Mouse (Mus musculus): Measurements from ENCODE around the gene Fgf15. TPM values are rescaled to one million over a fixed set of nuclear protein-coding genes. Genes with fewer than 3 reads are reported as not detected.
A peak's percentile ranks its signal among the peaks of the same experiment; 100 is the strongest.

The Fgf15 gene
- polyA plus RNA-seq, 1 experiment from 2014 or later, result not detected

DNA sequence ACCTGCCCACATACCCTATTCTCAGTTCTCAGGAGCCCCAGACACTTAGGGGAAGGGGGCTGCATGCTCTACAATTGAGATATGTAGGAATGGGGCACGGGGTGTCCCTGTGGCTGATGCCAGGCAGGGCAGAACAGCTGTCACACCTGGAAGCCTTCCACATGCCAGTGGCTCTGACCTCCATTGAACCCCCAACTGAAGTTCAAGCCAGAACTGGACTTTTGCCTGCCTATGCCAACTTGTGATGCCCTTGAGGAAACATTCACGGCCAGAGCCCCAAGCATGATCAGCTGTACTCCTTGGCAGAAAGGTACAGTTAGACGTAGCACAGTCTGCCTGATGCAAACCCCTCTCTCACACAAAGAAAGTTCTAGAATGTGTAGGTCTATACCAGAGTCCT is 37.0 kb downstream of the Fgf15 start:
- H3K4me1 ChIP-seq (replicated peaks), result peaks cover 19% of the 10 kb centered on the region
- H3K36me3 ChIP-seq, result peaks cover 42% of the 10 kb centered on the region
- no peaks in the 10 kb centered on the region for H3K9me3 ChIP-seq (replicated peaks)
- H3K4me2 ChIP-seq, result no peak overlapping the region
- 86% methylated on average over 3 of the region's 3 CpGs for WGBS
- H3K27ac ChIP-seq, result no peak overlapping the region
- H3K27me3 ChIP-seq, result no peaks in the 10 kb centered on the region
- no peak for ATAC-seq (replicated peaks; ENCODE audit: insufficient number of reproducible peaks, insufficient read depth, low FRiP score, low read depth)
- H3K4me3 ChIP-seq, result no peak overlapping the region
- no peak overlapping the region for H3K9ac ChIP-seq

DNA sequence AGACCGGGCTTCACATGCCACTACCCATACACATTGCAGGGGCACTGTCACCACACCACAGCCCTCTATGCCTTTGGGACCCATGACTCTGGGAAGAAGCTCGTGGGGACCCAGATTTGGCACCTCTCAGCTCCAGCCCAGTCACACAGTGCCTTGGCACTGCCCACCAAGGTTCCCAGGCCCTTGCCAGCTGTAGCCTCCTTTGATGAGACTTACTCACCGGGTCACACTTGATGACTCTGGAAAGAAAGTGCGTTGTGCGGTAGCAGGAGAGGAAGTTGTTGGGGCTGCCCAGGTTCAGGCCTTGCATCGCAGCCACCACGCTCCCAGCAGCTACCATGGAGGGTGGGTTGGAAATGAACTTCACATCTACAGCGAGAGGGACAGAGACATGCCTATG is 37.5 kb downstream of the Fgf15 start:
- peaks cover 42% of the 10 kb centered on the region for H3K36me3 ChIP-seq

DNA sequence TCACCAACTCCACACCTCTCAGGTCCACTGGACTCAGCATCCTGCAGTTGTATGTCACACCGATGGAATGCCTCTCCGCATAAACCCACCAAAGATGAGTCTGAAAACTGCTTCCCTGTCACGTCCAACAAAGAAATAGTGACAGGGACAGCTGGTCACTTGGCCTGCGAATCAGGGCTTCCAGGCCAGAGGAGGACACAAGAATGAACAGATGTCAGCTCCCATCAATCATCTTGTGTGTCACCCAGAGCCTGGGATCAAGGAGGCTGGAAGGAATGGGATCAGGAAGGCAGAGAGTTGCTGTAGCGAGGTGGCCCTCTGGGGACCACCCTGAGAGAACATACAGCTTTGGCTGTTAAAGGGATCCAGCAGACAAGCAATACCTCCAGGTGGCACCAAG is 38.6 kb downstream of the Fgf15 start:
- Histone ChIP-seq H3K9ac (no peak overlapping the region), H3K9me3 (replicated peaks) (no peaks in the 10 kb centered on the region), H3K27ac (no peak overlapping the region), H3K27me3 (no peaks in the 10 kb centered on the region), H3K36me3 (peaks cover 36% of the 10 kb centered on the region), H3K4me1 (replicated peaks) (peaks cover 26% of the 10 kb centered on the region), H3K4me2 (no peak overlapping the region), H3K4me3 (no peak overlapping the region)
- WGBS, result 76% methylated on average over 5 of the region's 5 CpGs
- no peak for ATAC-seq (replicated peaks; ENCODE audit: insufficient number of reproducible peaks, insufficient read depth, low FRiP score, low read depth)

More for the DNA sequence above, 37.5 kb downstream of the Fgf15 start:
- Histone ChIP-seq H3K4me2 (no peak overlapping the region), H3K9ac (no peak overlapping the region), H3K27me3 (no peaks in the 10 kb centered on the region), H3K27ac (no peak overlapping the region), H3K4me3 (no peak overlapping the region), H3K4me1 (replicated peaks) (peaks cover 18% of the 10 kb centered on the region), H3K9me3 (replicated peaks) (no peaks in the 10 kb centered on the region)
- no peak for ATAC-seq (replicated peaks; ENCODE audit: insufficient number of reproducible peaks, insufficient read depth, low FRiP score, low read depth)
- 86% methylated on average over 8 of the region's 8 CpGs for WGBS

DNA sequence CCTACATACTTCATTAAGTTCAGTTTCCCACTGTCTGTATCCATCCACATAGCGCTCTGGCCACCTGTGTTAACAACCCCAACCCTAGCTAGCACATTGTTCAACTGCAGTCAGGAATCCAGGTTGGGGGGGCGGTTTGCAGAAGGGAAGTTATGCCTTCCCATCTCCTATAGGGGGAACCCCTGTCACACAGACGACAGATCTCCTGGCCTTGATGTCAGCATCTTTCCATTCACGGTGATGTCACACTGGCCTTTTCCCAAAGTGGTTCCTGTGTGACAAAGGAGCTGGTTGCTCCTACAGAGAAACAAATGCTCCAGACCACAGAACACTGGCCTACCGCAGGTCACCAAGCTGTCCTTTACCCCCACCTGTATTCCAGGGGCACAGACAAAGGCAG is 39.2 kb downstream of the Fgf15 start:
- Histone ChIP-seq H3K9me3 (replicated peaks) (no peaks in the 10 kb centered on the region), H3K4me1 (replicated peaks) (peaks cover 33% of the 10 kb centered on the region), H3K4me3 (no peak overlapping the region), H3K9ac (no peak overlapping the region), H3K27me3 (no peaks in the 10 kb centered on the region), H3K27ac (no peak overlapping the region), H3K36me3 (peaks cover 34% of the 10 kb centered on the region), H3K4me2 (no peak overlapping the region)
- no peak for ATAC-seq (replicated peaks; ENCODE audit: insufficient number of reproducible peaks, insufficient read depth, low FRiP score, low read depth)
- 49% methylated on average over 5 of the region's 5 CpGs for WGBS

DNA sequence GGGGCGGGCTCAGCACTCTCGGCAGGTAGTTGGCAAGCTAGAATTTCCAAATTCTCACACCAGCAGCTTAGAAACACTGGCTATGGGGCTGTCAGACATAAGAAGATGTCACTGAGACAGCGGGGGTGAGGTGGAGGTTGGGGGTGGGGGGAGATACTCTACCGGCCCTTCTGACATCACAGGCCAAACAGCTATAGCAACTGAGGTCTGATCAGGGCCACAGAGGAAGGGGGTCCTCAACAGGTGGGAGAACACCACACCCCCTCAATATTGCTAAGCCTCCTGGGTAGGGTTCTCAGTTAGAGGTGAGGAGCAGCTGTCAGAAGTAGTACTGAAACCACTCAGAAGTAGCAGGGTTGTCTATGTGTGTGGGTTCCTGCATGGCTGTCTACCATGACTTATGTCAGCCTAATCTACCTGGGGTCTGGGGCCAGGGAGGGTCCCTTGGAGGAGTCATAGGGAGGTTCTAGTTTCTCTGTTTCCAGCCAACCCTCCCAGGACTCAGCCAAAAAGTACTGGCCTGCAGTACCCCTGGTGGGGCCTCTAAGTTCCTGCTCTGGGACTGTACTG is 40.1 kb downstream of the Fgf15 start:
- no peak overlapping the region for H3K4me3 ChIP-seq
- no peaks in the 10 kb centered on the region for H3K9me3 ChIP-seq (replicated peaks)
- H3K9ac ChIP-seq, result no peak overlapping the region
- H3K27ac ChIP-seq, result no peak overlapping the region
- H3K27me3 ChIP-seq, result no peaks in the 10 kb centered on the region
- no peak for ATAC-seq (replicated peaks; ENCODE audit: insufficient number of reproducible peaks, insufficient read depth, low FRiP score, low read depth)
- peaks cover 38% of the 10 kb centered on the region for H3K4me1 ChIP-seq (replicated peaks)
- no peak overlapping the region for H3K4me2 ChIP-seq
- peaks cover 31% of the 10 kb centered on the region for H3K36me3 ChIP-seq
- 86% methylated on average over 4 of the region's 4 CpGs for WGBS

DNA sequence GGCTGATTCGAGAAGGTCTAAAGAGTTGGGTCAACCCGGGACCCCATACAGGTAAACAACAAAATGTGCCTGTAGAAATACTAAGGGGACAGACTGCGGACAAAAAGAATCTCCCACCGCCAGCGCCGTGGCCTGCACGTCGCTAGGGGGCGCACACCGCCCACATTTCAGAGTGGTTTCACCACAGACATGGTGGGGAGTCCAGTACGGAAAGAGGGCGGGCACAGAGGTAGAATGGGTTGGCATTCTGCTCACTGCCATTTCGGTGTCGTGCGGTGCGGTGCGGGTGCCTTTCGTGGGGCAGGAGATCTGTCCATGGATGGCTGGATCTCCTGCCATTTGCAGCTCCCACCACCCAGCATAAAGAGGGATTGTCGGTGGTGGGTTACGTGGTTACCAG is 41.2 kb downstream of the Fgf15 start:
- Histone ChIP-seq H3K9me3 (replicated peaks) (no peaks in the 10 kb centered on the region), H3K4me1 (replicated peaks) (peaks cover 47% of the 10 kb centered on the region), H3K27me3 (no peaks in the 10 kb centered on the region), H3K9ac (peak overlapping the region; percentile 73), H3K36me3 (peaks cover 28% of the 10 kb centered on the region), H3K4me2 (peak overlapping the region; percentile 87), H3K4me3 (peak overlapping the region; percentile 72), H3K27ac (peak overlapping the region; percentile 92; the same call in 1 of the 2 replicates)
- ATAC-seq (replicated peaks; ENCODE audit: insufficient number of reproducible peaks, insufficient read depth, low FRiP score, low read depth), result no peak
- 3% methylated on average over 20 of the region's 20 CpGs for WGBS

DNA sequence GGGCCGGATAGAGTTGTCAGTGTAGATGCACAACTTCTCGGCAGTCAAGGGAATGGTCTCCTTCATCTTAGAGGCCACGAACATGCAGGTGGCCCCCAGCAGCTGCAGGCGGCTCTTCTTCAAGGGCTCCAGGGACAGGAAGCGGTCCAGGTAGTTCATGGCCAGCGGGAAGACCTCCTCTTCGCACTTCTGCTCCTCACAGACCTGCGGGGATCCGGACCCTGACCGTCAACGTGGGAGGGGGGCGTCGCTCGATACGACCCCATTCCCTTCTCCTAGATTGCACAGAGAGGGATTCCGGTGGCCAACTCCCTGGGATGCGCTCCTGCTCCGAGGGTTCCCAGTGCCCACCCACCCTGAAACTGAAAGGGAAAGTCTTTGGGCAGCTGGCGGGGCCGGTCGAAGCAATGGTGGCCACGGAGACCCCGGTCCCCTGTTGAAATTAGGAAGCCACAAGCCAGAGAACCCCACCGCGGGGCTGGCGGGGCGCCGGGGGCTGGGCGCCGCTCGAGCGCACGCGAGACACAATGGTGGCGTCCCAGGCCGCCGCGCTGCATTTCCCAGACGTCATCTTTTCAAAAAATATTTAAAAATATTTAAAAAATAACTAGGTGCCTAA is 41.7 kb downstream of the Fgf15 start:
- Histone ChIP-seq H3K36me3 (peaks cover 23% of the 10 kb centered on the region), H3K9me3 (replicated peaks) (no peaks in the 10 kb centered on the region), H3K4me3 (peak overlapping the region; percentile 72), H3K27me3 (no peaks in the 10 kb centered on the region), H3K27ac (peak overlapping the region; percentile 92), H3K4me1 (replicated peaks) (peaks cover 52% of the 10 kb centered on the region), H3K4me2 (peak overlapping the region; percentile 87), H3K9ac (peak overlapping the region; percentile 73)
- ATAC-seq (replicated peaks; ENCODE audit: insufficient number of reproducible peaks, insufficient read depth, low FRiP score, low read depth), result no peak
- under 1% methylated on average over 39 of the region's 39 CpGs for WGBS

DNA sequence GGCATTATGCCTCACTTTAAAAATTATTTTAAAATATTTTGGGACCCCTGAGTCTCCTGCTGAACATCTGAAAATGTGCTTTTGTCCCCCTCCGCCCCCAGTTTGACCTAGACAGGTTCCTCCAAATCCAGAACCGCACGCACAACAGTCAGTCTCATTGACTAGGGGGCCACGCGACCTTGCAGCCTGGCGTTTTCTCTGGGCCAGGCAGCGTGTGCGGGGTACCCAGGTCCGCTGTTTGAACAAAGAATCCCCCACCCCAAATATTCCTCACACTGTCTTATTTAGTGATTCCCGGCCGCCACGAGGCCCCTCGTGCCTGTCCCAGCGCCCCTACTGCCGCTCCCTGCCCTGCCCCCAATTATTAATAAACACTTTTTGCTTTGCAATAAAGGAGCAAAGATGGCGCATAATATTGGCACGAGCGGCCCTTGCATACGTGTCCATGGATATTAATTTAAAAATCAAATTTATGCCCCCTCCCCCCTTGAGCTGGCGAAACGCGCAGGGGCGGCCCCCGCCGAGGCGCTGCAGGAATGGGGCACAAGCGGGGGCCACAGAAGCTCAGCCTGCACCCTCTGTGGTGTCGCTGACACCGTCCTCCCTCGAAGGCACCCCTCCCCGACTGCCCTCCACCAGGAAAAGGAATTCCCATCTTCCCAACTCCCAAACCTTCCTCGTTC is 42.5 kb downstream of the Fgf15 start:
- H3K9ac ChIP-seq, result peak overlapping the region; percentile 73
- no peak for ATAC-seq (replicated peaks; ENCODE audit: insufficient number of reproducible peaks, insufficient read depth, low FRiP score, low read depth)
- peak overlapping the region; percentile 87 for H3K4me2 ChIP-seq
- H3K36me3 ChIP-seq, result peaks cover 15% of the 10 kb centered on the region
- under 1% methylated on average over 32 of the region's 32 CpGs for WGBS
- H3K27ac ChIP-seq, result peak overlapping the region; percentile 92
- peaks cover 54% of the 10 kb centered on the region for H3K4me1 ChIP-seq (replicated peaks)
- no peaks in the 10 kb centered on the region for H3K9me3 ChIP-seq (replicated peaks)
- H3K27me3 ChIP-seq, result no peaks in the 10 kb centered on the region
- H3K4me3 ChIP-seq, result peak overlapping the region; percentile 72

DNA sequence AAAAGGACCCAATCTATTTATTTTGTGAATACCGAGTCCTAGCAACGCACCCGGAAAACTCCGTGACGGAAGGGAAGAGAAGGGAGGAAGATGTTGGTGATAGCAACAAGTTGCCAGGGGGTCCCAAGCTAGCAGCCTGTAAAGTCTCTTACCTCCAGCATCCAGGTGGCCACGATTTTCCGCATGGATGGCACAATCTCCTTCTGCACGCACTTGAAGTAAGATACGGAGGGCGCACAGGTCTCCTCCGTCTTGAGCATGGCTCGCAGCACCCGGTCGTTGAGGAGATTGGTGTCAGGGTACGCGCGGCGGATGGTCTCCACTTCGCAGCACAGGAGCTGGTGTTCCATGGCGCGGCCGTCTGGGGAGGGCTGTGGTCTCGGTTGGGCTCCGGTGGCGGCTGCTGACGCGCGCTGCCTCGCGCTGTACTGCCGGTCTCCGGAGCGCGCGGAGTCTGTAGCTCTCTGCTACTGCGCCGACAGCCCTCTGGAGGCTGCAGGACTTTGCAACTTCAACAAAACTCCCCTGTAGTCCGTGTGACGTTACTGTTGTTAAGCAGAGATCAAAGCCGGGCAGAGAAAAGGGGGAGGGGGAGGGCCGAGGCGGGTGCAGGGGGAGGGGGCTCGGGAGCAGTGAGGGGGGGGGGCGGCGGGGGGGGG is 43.1 kb downstream of the Fgf15 start, which contains the start of gene Ccnd1:
Gene Ccnd1 (minus strand): TSS at position 582 of the 659 bp plus-strand sequence.
- peak; percentile 48; the same call in 1 of the 2 replicates for ATAC-seq (replicated peaks; ENCODE audit: insufficient number of reproducible peaks, insufficient read depth, low FRiP score, low read depth)
- Histone ChIP-seq H3K27ac (peak within 1 kb of the TSS; percentile 92), H3K4me3 (peak within 1 kb of the TSS; percentile 72), H3K27me3 (no peaks in the 10 kb centered on the region), H3K9ac (peak within 1 kb of the TSS; percentile 73), H3K9me3 (replicated peaks) (no peaks in the 10 kb centered on the region), H3K36me3 (peaks cover 9% of the 10 kb centered on the region; the same call in 1 of the 2 replicates), H3K4me2 (peak within 1 kb of the TSS; percentile 87), H3K4me1 (replicated peaks) (peaks cover 54% of the 10 kb centered on the region)
- 0% methylated on average over 40 of the region's 45 CpGs for WGBS

DNA sequence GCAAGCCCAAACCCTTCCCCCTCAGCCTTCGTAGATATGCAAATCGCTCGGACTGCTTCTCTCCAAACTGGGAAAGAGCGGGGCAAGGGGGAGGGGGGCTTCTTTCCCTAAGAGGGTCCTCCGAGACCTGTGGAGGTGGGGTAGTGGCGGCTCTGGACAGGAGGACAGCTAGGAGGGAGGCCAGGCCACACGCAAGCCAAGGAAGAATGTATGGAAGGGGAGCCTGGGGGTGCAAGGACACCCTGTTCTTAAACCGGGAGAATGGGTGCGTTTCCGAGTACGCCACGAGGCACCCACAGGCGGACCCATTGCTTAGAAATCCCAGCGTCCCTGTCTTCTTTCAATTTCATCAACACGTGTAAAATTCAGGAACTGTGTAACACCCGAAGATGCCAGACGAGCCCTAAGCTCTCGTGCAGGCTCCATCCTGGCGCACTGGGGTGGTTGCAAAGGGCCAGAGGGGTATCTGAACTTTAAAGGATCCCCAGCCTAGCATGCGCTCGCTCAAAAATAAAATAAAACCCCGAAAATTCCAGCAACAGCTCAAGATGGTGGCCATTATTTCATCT is 43.8 kb downstream of the Fgf15 start:
- Histone ChIP-seq H3K4me1 (replicated peaks) (peaks cover 54% of the 10 kb centered on the region), H3K4me2 (peak overlapping the region; percentile 87), H3K27me3 (no peaks in the 10 kb centered on the region), H3K36me3 (peaks cover 9% of the 10 kb centered on the region; the same call in 1 of the 2 replicates), H3K9ac (peak overlapping the region; percentile 73), H3K4me3 (peak overlapping the region; percentile 72), H3K9me3 (replicated peaks) (no peaks in the 10 kb centered on the region), H3K27ac (peak overlapping the region; percentile 92)
- ATAC-seq (replicated peaks; ENCODE audit: insufficient number of reproducible peaks, insufficient read depth, low FRiP score, low read depth), result no peak
- under 1% methylated on average over 22 of the region's 22 CpGs for WGBS

DNA sequence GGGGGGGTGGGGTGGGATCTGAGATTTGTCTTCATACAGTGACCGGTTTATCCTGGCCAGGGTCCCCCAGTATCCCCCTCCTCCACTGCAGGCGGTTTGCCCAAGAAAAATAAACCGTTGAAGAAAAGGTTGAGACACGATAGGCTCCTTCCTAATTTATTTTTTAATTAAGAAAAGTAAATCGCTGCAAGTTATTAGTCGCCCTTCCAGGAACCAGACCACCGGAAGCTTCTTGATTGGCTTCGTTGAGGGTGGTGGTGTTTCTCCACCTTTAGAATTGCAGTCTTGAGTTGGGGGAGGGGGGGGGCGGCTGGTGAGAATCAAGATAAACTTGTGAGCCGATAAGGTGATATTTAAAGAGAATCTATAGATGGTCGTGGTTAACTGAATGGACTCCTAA is 44.3 kb downstream of the Fgf15 start:
- Histone ChIP-seq H3K27ac (peak overlapping the region; percentile 92), H3K4me2 (peak overlapping the region; percentile 87), H3K4me1 (replicated peaks) (peaks cover 54% of the 10 kb centered on the region), H3K27me3 (no peaks in the 10 kb centered on the region), H3K9ac (peak overlapping the region; percentile 73; the same call in 1 of the 2 replicates), H3K9me3 (replicated peaks) (no peaks in the 10 kb centered on the region), H3K36me3 (peaks cover 9% of the 10 kb centered on the region; the same call in 1 of the 2 replicates), H3K4me3 (peak overlapping the region; percentile 72)
- ATAC-seq (replicated peaks; ENCODE audit: insufficient number of reproducible peaks, insufficient read depth, low FRiP score, low read depth), result no peak
- WGBS, result 2% methylated on average over 11 of the region's 11 CpGs
